Mouse (Mus musculus) liver, embryonic 14.5 days (tissue): Measurements from ENCODE around the gene Cldn7. TPM values are rescaled to one million over a fixed set of nuclear protein-coding genes. Genes with fewer than 3 reads are reported as not detected.

Experiments
- ATAC-seq: fragments of 200-750 bp; cut with Nextera tagmentation; 2 replicates; pipeline ENCODE4 v1.8.0; 2017; ENCODE audit warnings: moderate number of reproducible peaks, mild to moderate bottlenecking, moderate library complexity; ENCODE audit not compliant: insufficient read depth
- DNase-seq, 3 experiments: peaks; one replicate each; pipeline ENCODE4 v3.0.0-alpha.2; 2012 to 2013; ENCODE audit warnings: low read depth in 3 of 3, low spot score in 3 of 3
- H3K27ac ChIP-seq: fragments of 300-500 bp; sonication (generic); 2 replicates; pipeline ENCODE4 v1.5.1; 2014; ENCODE audit warnings: moderate library complexity, mild to moderate bottlenecking, control low read depth, inconsistent platforms
- H3K27me3 ChIP-seq: fragments of 300-500 bp; sonication (generic); 2 replicates; pipeline ENCODE4 v1.6.1; 2014; ENCODE audit warnings: mild to moderate bottlenecking, low read length, moderate library complexity; ENCODE audit not compliant: control insufficient read depth, insufficient read depth
- H3K36me3 ChIP-seq: fragments of 300-500 bp; sonication (generic); replicated peaks from 2 replicates; pipeline ENCODE4 v1.6.1; 2014; ENCODE audit warnings: low read depth; ENCODE audit not compliant: control insufficient read depth, insufficient read depth
- H3K4me1 ChIP-seq, 2 experiments: fragments of 200-500 bp in 1 of 2; fragments of 300-500 bp in 1 of 2; sonication (generic) in 1 of 2; replicated peaks; 2 replicates each; pipeline ENCODE4 v1.6.1; 2012 to 2014; ENCODE audit warnings: antibody characterized with exemption in 1 of 2, inconsistent platforms in 1 of 2, low read length in 1 of 2; ENCODE audit not compliant: control insufficient read depth in 2 of 2, insufficient read depth in 2 of 2
- H3K4me2 ChIP-seq: fragments of 300-500 bp; sonication (generic); 2 replicates; pipeline ENCODE4 v1.6.1; 2014; ENCODE audit warnings: low read depth, mild to moderate bottlenecking, control low read depth, moderate library complexity
- H3K4me3 ChIP-seq, 2 experiments: fragments of 200-500 bp in 1 of 2; fragments of 300-500 bp in 1 of 2; sonication (generic) in 1 of 2; 2 replicates each; pipeline ENCODE4 v1.5.1; 2012 to 2014; ENCODE audit warnings: low read depth in 2 of 2, low read length in 2 of 2, mild to moderate bottlenecking in 2 of 2, control low read depth in 1 of 2, inconsistent platforms in 1 of 2, moderate library complexity in 1 of 2; ENCODE audit not compliant: insufficient read depth in 1 of 2
- H3K9ac ChIP-seq: fragments of 300-500 bp; sonication (generic); replicated peaks from 2 replicates; pipeline ENCODE4 v1.6.1; 2014; ENCODE audit warnings: mild to moderate bottlenecking, control low read depth, moderate library complexity
- H3K9me3 ChIP-seq: fragments of 300-500 bp; sonication (generic); 2 replicates; pipeline ENCODE4 v1.6.1; 2016; ENCODE audit warnings: low read length, mixed read lengths; ENCODE audit not compliant: control insufficient read depth
- CTCF ChIP-seq: IDR thresholded peaks from 2 replicates; pipeline ENCODE4 v1.5.1; 2016; ENCODE audit warnings: antibody characterized with exemption, low read depth, control low read depth
- EP300 ChIP-seq: IDR thresholded peaks from 2 replicates; pipeline ENCODE4 v1.6.1; 2016; ENCODE audit warnings: antibody characterized with exemption, low read depth
- whole genome bisulfite sequencing: fragments of 180-500 bp; shearing (Covaris S2); extraction: QIAGEN DNeasy Blood & Tissue Kit; methylation state at CpG from one replicate; pipeline ENCODE4 v1.1.7; 2014; ENCODE audit not compliant: insufficient replicate concordance; 5-methylcytosine and 5-hydroxymethylcytosine counted together
- microRNA counts: library from miRNA; unstranded; fragments of <30 nt; microRNA quantifications from one replicate; lab custom pipeline; 2016
- microRNA-seq: library from miRNA; unstranded; fragments of <30 nt; microRNA quantifications from one replicate; pipeline ENCODE4, GENCODE M21; 2016
- polyA plus RNA-seq, 2 experiments: library from polyadenylated mRNA; depleted of rRNA in 1 of 2; stranded (reverse) in 1 of 2; unstranded in 1 of 2; fragments of >200 nt; fragmentation: Nextera tagmentation in 1 of 2; extraction: Ambion mirVana in 1 of 2; gene quantifications; 2 replicates each; pipeline versions ENCODE4 v1.2.1 to v1.2.3; 2012 to 2014

Cldn7 gene
- polyA plus RNA-seq, 2 experiments = 2.0 to 2.2 TPM

- Histone ChIP-seq H3K4me1 (peaks cover 14 to 16% of the 10 kb centered on the region in 2 experiments), H3K9me3 (no peaks in the 10 kb centered on the region), H3K27ac (no peak within 1 kb of the TSS), H3K36me3 (peaks cover 3% of the 10 kb centered on the region), H3K4me3 (no peak within 1 kb of the TSS), H3K27me3 (no peaks in the 10 kb centered on the region), H3K9ac (no peak within 1 kb of the TSS), H3K4me2 (peak within 1 kb of the TSS; percentile 61)
- TF ChIP-seq CTCF (no peak), EP300 (no peak)
- DNase-seq (no peak), ATAC-seq (no peak)
- WGBS = 54% methylated on average over 3 of the region's 3 CpGs
Measured at GRCm38 (mm10) chr11:70016669-70017068, 52.1 kb downstream of the Cldn7 start, which contains the start of gene Dlg4. Gene Dlg4 (plus strand): TSS chr11:70016942.

- no peak overlapping the region for H3K9ac ChIP-seq
- no peak overlapping the region for H3K4me3 ChIP-seq
- no peak for ATAC-seq
- no peak overlapping the region for H3K27ac ChIP-seq
- 51% methylated on average over 7 of the region's 7 CpGs for WGBS
- DNase-seq = no peak
- H3K4me1 ChIP-seq = peaks cover 14 to 18% of the 10 kb centered on the region in 2 experiments
- H3K4me2 ChIP-seq = no peak overlapping the region
- TF ChIP-seq CTCF = no peak
- TF ChIP-seq EP300 = no peak
- no peaks in the 10 kb centered on the region for H3K9me3 ChIP-seq
- no peaks in the 10 kb centered on the region; the same call in 1 of the 2 replicates for H3K27me3 ChIP-seq
- H3K36me3 ChIP-seq = no peaks in the 10 kb centered on the region
Measured at GRCm38 (mm10) chr11:70017199-70017767, 52.7 kb downstream of the Cldn7 start.

MicroRNAs within 50 kb of the gene (microRNA counts, 519-probe panel; counts per million panel counts)
- microRNA mmu-miR-324-3p (lab: Ali Mortazavi, UCI) (69.9 counts per million), microRNA mmu-miR-324-5p (lab: Ali Mortazavi, UCI) (5,270 counts per million, percentile 26 among the panel's probes with 10 or more counts)

Small RNA genes lying within 50 kb of the gene (microRNA-seq; reads per million reads assigned to microRNA genes)
- gene Gm44349 (not detected), gene Mir324 (2,791 reads per million, percentile 83 among the genes with 10 or more reads in this experiment)

Other genes starting within 250 kb of the Cldn7 start
Only the 30 nearest of the 34 such genes appear.
- 0.44 and 0.58 TPM in 2 replicates for gene Chrnb1, start 168.8 kb upstream of the Cldn7 start, polyA plus RNA-seq (2012; rRNA removed)
- 0.32 and 0.33 TPM in 2 replicates for gene Chrnb1, start 168.8 kb upstream of the Cldn7 start, polyA plus RNA-seq (2014; fragmentation: Nextera tagmentation; extraction: Ambion mirVana)
- gene Fgf11, start 162.9 kb upstream of the Cldn7 start, polyA plus RNA-seq (2012; rRNA removed) = 0.41 and 0.42 TPM in 2 replicates
- 0.06 and 0.13 TPM in 2 replicates for gene Fgf11, start 162.9 kb upstream of the Cldn7 start, polyA plus RNA-seq (2014; fragmentation: Nextera tagmentation; extraction: Ambion mirVana)
- gene Tmem102, start 159.2 kb upstream of the Cldn7 start, polyA plus RNA-seq (2012; rRNA removed) = 0.25 TPM in 2 replicates
- 0.57 and 0.80 TPM in 2 replicates for gene Tmem102, start 159.2 kb upstream of the Cldn7 start, polyA plus RNA-seq (2014; fragmentation: Nextera tagmentation; extraction: Ambion mirVana)
- not detected in 2 replicates for gene Gm39566, start 149.5 kb upstream of the Cldn7 start, polyA plus RNA-seq (2012; rRNA removed)
- not detected in 2 replicates for gene Gm39566, start 149.5 kb upstream of the Cldn7 start, polyA plus RNA-seq (2014; fragmentation: Nextera tagmentation; extraction: Ambion mirVana)
- gene Spem2, start 146.3 kb upstream of the Cldn7 start, polyA plus RNA-seq (2012; rRNA removed) = not detected in 2 replicates
- gene Spem2, start 146.3 kb upstream of the Cldn7 start, polyA plus RNA-seq (2014; fragmentation: Nextera tagmentation; extraction: Ambion mirVana) = not detected in 2 replicates
- gene Spem1, start 142.6 kb upstream of the Cldn7 start, polyA plus RNA-seq (2012; rRNA removed) = not detected in 2 replicates
- not detected in 2 replicates for gene Spem1, start 142.6 kb upstream of the Cldn7 start, polyA plus RNA-seq (2014; fragmentation: Nextera tagmentation; extraction: Ambion mirVana)
- gene Nlgn2, start 127.0 kb upstream of the Cldn7 start, polyA plus RNA-seq (2012; rRNA removed) = 2.0 and 2.2 TPM in 2 replicates
- 0.48 and 0.76 TPM in 2 replicates for gene Nlgn2, start 127.0 kb upstream of the Cldn7 start, polyA plus RNA-seq (2014; fragmentation: Nextera tagmentation; extraction: Ambion mirVana)
- 143 and 197 TPM in 2 replicates for gene Tmem256, start 126.3 kb upstream of the Cldn7 start, polyA plus RNA-seq (2012; rRNA removed)
- gene Tmem256, start 126.3 kb upstream of the Cldn7 start, polyA plus RNA-seq (2014; fragmentation: Nextera tagmentation; extraction: Ambion mirVana) = 384 and 393 TPM in 2 replicates
- 18.0 and 20.0 TPM in 2 replicates for gene Plscr3, start 118.4 kb upstream of the Cldn7 start, polyA plus RNA-seq (2012; rRNA removed)
- 22.8 and 25.0 TPM in 2 replicates for gene Plscr3, start 118.4 kb upstream of the Cldn7 start, polyA plus RNA-seq (2014; fragmentation: Nextera tagmentation; extraction: Ambion mirVana)
- 1.2 TPM in 2 replicates for gene Tnk1, start 106.0 kb upstream of the Cldn7 start, polyA plus RNA-seq (2012; rRNA removed)
- gene Tnk1, start 106.0 kb upstream of the Cldn7 start, polyA plus RNA-seq (2014; fragmentation: Nextera tagmentation; extraction: Ambion mirVana) = 0.43 and 0.80 TPM in 2 replicates
- not detected in 2 replicates for gene Tmem95, start 86.8 kb upstream of the Cldn7 start, polyA plus RNA-seq (2012; rRNA removed)
- not detected in 2 replicates for gene Tmem95, start 86.8 kb upstream of the Cldn7 start, polyA plus RNA-seq (2014; fragmentation: Nextera tagmentation; extraction: Ambion mirVana)
- gene Kctd11, start 83.4 kb upstream of the Cldn7 start, polyA plus RNA-seq (2012; rRNA removed) = 0.93 TPM in 2 replicates
- gene Kctd11, start 83.4 kb upstream of the Cldn7 start, polyA plus RNA-seq (2014; fragmentation: Nextera tagmentation; extraction: Ambion mirVana) = 0.53 and 1.00 TPM in 2 replicates
- gene Acap1, start 69.2 kb upstream of the Cldn7 start, polyA plus RNA-seq (2012; rRNA removed) = 2.7 and 2.8 TPM in 2 replicates
- 2.9 and 3.3 TPM in 2 replicates for gene Acap1, start 69.2 kb upstream of the Cldn7 start, polyA plus RNA-seq (2014; fragmentation: Nextera tagmentation; extraction: Ambion mirVana)
- gene 2810408A11Rik, start 63.8 kb upstream of the Cldn7 start, polyA plus RNA-seq (2012; rRNA removed) = 0.40 and 0.48 TPM in 2 replicates
- 0.93 and 1.7 TPM in 2 replicates for gene 2810408A11Rik, start 63.8 kb upstream of the Cldn7 start, polyA plus RNA-seq (2014; fragmentation: Nextera tagmentation; extraction: Ambion mirVana)
- 13.1 and 20.5 TPM in 2 replicates for gene Neurl4, start 63.7 kb upstream of the Cldn7 start, polyA plus RNA-seq (2012; rRNA removed)
- 2.5 and 3.4 TPM in 2 replicates for gene Neurl4, start 63.7 kb upstream of the Cldn7 start, polyA plus RNA-seq (2014; fragmentation: Nextera tagmentation; extraction: Ambion mirVana)
- 79.5 and 93.1 TPM in 2 replicates for gene Gps2, start 50.9 kb upstream of the Cldn7 start, polyA plus RNA-seq (2012; rRNA removed)
- 82.7 and 91.2 TPM in 2 replicates for gene Gps2, start 50.9 kb upstream of the Cldn7 start, polyA plus RNA-seq (2014; fragmentation: Nextera tagmentation; extraction: Ambion mirVana)
- 652 and 846 TPM in 2 replicates for gene Eif5a, start 42.8 kb upstream of the Cldn7 start, polyA plus RNA-seq (2012; rRNA removed)
- 1,316 and 1,415 TPM in 2 replicates for gene Eif5a, start 42.8 kb upstream of the Cldn7 start, polyA plus RNA-seq (2014; fragmentation: Nextera tagmentation; extraction: Ambion mirVana)
- 0.57 and 0.58 TPM in 2 replicates for gene Ybx2, start 29.0 kb upstream of the Cldn7 start, polyA plus RNA-seq (2012; rRNA removed)
- 0.23 TPM in 1 of 2 replicates, not detected in the other for gene Ybx2, start 29.0 kb upstream of the Cldn7 start, polyA plus RNA-seq (2014; fragmentation: Nextera tagmentation; extraction: Ambion mirVana)
- gene Slc2a4, start 16.6 kb upstream of the Cldn7 start, polyA plus RNA-seq (2012; rRNA removed) = 17.0 and 17.4 TPM in 2 replicates
- 12.6 and 14.0 TPM in 2 replicates for gene Slc2a4, start 16.6 kb upstream of the Cldn7 start, polyA plus RNA-seq (2014; fragmentation: Nextera tagmentation; extraction: Ambion mirVana)
- gene Ctdnep1, start 16.4 kb downstream of the Cldn7 start, polyA plus RNA-seq (2012; rRNA removed) = 23.6 and 32.3 TPM in 2 replicates
- gene Ctdnep1, start 16.4 kb downstream of the Cldn7 start, polyA plus RNA-seq (2014; fragmentation: Nextera tagmentation; extraction: Ambion mirVana) = 9.7 and 10.7 TPM in 2 replicates
- gene Elp5, start 17.7 kb downstream of the Cldn7 start, polyA plus RNA-seq (2012; rRNA removed) = 44.0 and 46.1 TPM in 2 replicates
- gene Elp5, start 17.7 kb downstream of the Cldn7 start, polyA plus RNA-seq (2014; fragmentation: Nextera tagmentation; extraction: Ambion mirVana) = 70.2 and 74.0 TPM in 2 replicates
- 134 and 140 TPM in 2 replicates for gene Gabarap, start 26.4 kb downstream of the Cldn7 start, polyA plus RNA-seq (2012; rRNA removed)
- gene Gabarap, start 26.4 kb downstream of the Cldn7 start, polyA plus RNA-seq (2014; fragmentation: Nextera tagmentation; extraction: Ambion mirVana) = 296 and 300 TPM in 2 replicates
- 10.8 and 14.8 TPM in 2 replicates for gene Phf23, start 31.0 kb downstream of the Cldn7 start, polyA plus RNA-seq (2012; rRNA removed)
- 11.9 and 12.1 TPM in 2 replicates for gene Phf23, start 31.0 kb downstream of the Cldn7 start, polyA plus RNA-seq (2014; fragmentation: Nextera tagmentation; extraction: Ambion mirVana)
- gene Dvl2, start 35.8 kb downstream of the Cldn7 start, polyA plus RNA-seq (2012; rRNA removed) = 4.2 and 4.6 TPM in 2 replicates
- 3.4 and 4.2 TPM in 2 replicates for gene Dvl2, start 35.8 kb downstream of the Cldn7 start, polyA plus RNA-seq (2014; fragmentation: Nextera tagmentation; extraction: Ambion mirVana)
- 27.8 and 40.6 TPM in 2 replicates for gene Acadvl, start 50.6 kb downstream of the Cldn7 start, polyA plus RNA-seq (2012; rRNA removed)
- gene Acadvl, start 50.6 kb downstream of the Cldn7 start, polyA plus RNA-seq (2014; fragmentation: Nextera tagmentation; extraction: Ambion mirVana) = 84.1 and 98.1 TPM in 2 replicates
- 1.5 and 1.9 TPM in 2 replicates for gene Dlg4, start 52.2 kb downstream of the Cldn7 start, polyA plus RNA-seq (2012; rRNA removed)
- 0.33 and 0.54 TPM in 2 replicates for gene Dlg4, start 52.2 kb downstream of the Cldn7 start, polyA plus RNA-seq (2014; fragmentation: Nextera tagmentation; extraction: Ambion mirVana)
- gene Asgr1, start 89.3 kb downstream of the Cldn7 start, polyA plus RNA-seq (2012; rRNA removed) = 1.3 TPM in 2 replicates
- gene Asgr1, start 89.3 kb downstream of the Cldn7 start, polyA plus RNA-seq (2014; fragmentation: Nextera tagmentation; extraction: Ambion mirVana) = 2.6 and 4.1 TPM in 2 replicates
- 10.0 and 11.5 TPM in 2 replicates for gene Asgr2, start 127.9 kb downstream of the Cldn7 start, polyA plus RNA-seq (2012; rRNA removed)
- 9.0 and 10.6 TPM in 2 replicates for gene Asgr2, start 127.9 kb downstream of the Cldn7 start, polyA plus RNA-seq (2014; fragmentation: Nextera tagmentation; extraction: Ambion mirVana)
- gene Mgl2, start 165.6 kb downstream of the Cldn7 start, polyA plus RNA-seq (2012; rRNA removed) = 1.1 and 1.2 TPM in 2 replicates
- 1.9 and 2.2 TPM in 2 replicates for gene Mgl2, start 165.6 kb downstream of the Cldn7 start, polyA plus RNA-seq (2014; fragmentation: Nextera tagmentation; extraction: Ambion mirVana)
- 0.25 and 0.34 TPM in 2 replicates for gene Clec10a, start 191.4 kb downstream of the Cldn7 start, polyA plus RNA-seq (2012; rRNA removed)
- 0.16 and 0.76 TPM in 2 replicates for gene Clec10a, start 191.4 kb downstream of the Cldn7 start, polyA plus RNA-seq (2014; fragmentation: Nextera tagmentation; extraction: Ambion mirVana)